Mouse (Mus musculus): ENCODE results near the gene Alox12. TPM values are rescaled to one million over a fixed set of nuclear protein-coding genes. Genes with fewer than 3 reads are reported as not detected.

Gene Alox12
- polyA plus RNA-seq (2012; ENCODE audit: low replicate concordance) = 0.63 and 0.76 TPM in 2 replicates

GRCm38 (mm10) chr11:70254931-70255531 is at the start of gene Alox12:
Gene Alox12, minus strand, starts transcription at chr11:70255353.

GRCm38 (mm10) chr11:70239541-70240279 is 15.4 kb downstream of the Alox12 start, which contains the start of the genes Gm21988 and Rnasek:
Gene Gm21988, minus strand, starts transcription at chr11:70239830.
Gene Rnasek, minus strand, starts transcription at chr11:70239842.

DNA sequence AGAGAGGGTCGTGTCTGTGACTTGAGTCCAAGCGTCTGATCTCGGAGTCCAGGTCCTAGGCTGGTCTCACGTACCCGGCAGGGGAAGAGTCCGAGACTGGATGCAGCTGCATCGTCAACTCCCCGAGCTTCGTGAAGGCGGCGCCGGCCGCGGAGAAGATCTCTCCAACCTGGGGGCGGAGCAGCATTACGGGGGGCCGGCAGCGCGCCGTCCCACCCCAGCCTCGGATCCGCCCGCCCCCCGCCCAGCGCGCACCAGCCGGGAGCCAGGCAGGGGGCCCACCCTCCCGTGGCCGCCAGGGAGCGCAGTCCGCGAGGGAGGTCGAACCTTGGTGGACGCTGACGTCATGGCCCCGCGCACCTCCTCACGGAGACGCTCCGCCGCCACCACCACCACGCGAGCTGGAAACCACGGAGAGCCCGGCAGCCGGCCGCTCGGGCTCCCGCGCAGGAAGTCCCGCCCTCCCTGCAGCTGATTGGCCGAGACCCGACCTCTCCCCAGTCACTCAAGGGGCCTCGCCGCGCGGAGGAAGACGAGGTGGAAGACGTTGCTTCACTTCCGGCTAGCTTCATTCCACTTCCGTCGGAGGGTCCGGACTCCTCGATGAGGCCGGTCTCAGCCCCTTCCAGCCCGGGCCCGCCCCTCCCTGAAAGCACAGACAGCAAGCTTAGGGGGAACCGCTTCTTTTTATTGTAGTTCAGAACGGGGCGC is 17.5 kb downstream of the Alox12 start, which contains the start of gene 0610010K14Rik:
Gene 0610010K14Rik (minus strand): TSS at position 458 of the 711 bp plus-strand sequence.

GRCm38 (mm10) chr11:70229260-70230010 is 25.7 kb downstream of the Alox12 start, which contains the start of gene Bcl6b:
Gene Bcl6b, minus strand, starts transcription at chr11:70229798.

DNA sequence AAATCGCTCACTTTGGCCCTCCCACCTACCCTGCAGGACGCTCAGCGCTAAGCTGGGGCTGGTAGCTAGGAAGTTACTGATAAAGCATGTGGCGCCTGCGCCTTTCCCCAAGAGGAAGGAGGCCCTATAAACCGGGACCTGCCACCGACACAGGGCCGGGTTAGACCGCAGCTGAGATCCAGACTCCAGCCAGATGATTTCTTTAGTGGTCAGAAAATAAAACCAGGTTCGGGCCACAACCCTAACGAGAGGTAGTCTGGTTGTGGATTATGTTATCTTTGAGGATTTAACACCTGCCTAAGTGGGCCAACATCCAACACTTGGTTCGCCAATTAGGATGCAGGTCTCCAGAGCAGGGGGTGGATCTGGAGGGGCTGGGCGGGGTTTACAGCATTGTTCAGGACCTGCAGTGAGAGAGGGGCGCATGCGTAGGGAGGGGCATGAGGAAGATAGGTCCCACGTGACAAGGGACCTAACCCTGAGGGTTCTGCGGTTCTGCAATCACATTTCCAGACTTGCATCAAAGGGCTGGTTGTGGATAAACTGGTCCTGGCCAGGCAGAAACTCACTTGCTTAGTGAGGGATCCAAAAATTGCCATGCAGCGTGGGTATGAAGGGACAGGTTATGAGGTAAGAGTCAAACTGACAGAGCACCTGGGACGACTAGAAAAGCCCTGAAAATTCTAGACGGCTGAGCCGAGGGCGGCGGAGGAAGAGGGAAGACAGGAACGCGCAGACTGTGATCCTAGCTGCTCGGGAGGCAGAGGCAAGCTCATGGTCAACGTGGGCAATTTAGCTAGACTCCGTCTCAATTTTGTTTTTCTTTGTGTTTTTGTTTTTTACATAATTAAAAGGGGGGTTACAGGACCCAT is 34.2 kb downstream of the Alox12 start, which contains the start of gene Slc16a13:
Gene Slc16a13 (minus strand): TSS at position 334 of the 872 bp plus-strand sequence.

DNA sequence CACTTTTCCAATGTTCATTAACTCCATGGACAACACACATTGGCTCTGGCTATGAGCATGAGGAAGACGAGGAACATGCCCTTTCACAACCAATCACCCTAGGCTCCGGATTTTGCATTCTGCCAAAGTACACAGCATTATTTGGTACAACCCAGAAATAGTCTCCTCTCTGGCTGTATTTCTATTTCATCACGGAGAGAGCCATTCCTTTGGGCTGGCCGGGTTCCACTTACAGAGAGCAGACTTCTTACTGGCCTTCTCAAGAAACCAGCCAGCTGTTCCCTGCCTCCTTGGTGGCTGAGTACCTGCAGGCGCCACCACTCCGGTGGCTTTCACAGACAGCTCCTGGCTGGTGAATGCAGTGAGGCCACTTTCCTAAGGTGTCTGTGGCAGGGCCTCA is 42.7 kb downstream of the Alox12 start, which contains the start of gene Slc16a11:
Gene Slc16a11 (plus strand): TSS at position 330 of the 400 bp plus-strand sequence.

Other genes with a start within 250 kb of the Alox12 start
- 24.5 and 32.0 TPM in 2 replicates for gene Acadvl, start 239.9 kb downstream of the Alox12 start, polyA plus RNA-seq (2012; ENCODE audit: low replicate concordance)
- gene Dlg4, start 238.4 kb downstream of the Alox12 start, polyA plus RNA-seq (2012; ENCODE audit: low replicate concordance) = 12.5 and 18.5 TPM in 2 replicates
- not detected in 2 replicates for gene Asgr1, start 201.3 kb downstream of the Alox12 start, polyA plus RNA-seq (2012; ENCODE audit: low replicate concordance)
- gene Asgr2, start 162.7 kb downstream of the Alox12 start, polyA plus RNA-seq (2012; ENCODE audit: low replicate concordance) = 0.13 and 0.17 TPM in 2 replicates
- 0.10 TPM in 1 of 2 replicates, not detected in the other for gene Mgl2, start 125.0 kb downstream of the Alox12 start, polyA plus RNA-seq (2012; ENCODE audit: low replicate concordance)
- gene Clec10a, start 99.2 kb downstream of the Alox12 start, polyA plus RNA-seq (2012; ENCODE audit: low replicate concordance) = 1.1 and 2.2 TPM in 2 replicates
- 0.42 and 1.8 TPM in 2 replicates for gene Slc16a11, start 42.6 kb downstream of the Alox12 start, polyA plus RNA-seq (2012; ENCODE audit: low replicate concordance)
- gene Slc16a13, start 34.3 kb downstream of the Alox12 start, polyA plus RNA-seq (2012; ENCODE audit: low replicate concordance) = 4.8 and 6.9 TPM in 2 replicates
- 1.2 and 1.7 TPM in 2 replicates for gene Bcl6b, start 25.6 kb downstream of the Alox12 start, polyA plus RNA-seq (2012; ENCODE audit: low replicate concordance)
- 63.8 and 101 TPM in 2 replicates for gene 0610010K14Rik, start 17.4 kb downstream of the Alox12 start, polyA plus RNA-seq (2012; ENCODE audit: low replicate concordance)
- 2.8 and 4.1 TPM in 2 replicates for gene Gm21988, start 15.5 kb downstream of the Alox12 start, polyA plus RNA-seq (2012; ENCODE audit: low replicate concordance)
- 44.8 and 229 TPM in 2 replicates for gene Rnasek, start 15.5 kb downstream of the Alox12 start, polyA plus RNA-seq (2012; ENCODE audit: low replicate concordance)
- 0.10 TPM in 1 of 2 replicates, not detected in the other for gene Alox12e, start 67.3 kb upstream of the Alox12 start, polyA plus RNA-seq (2012; ENCODE audit: low replicate concordance)
- 1.4 and 1.8 TPM in 2 replicates for gene Alox15, start 96.7 kb upstream of the Alox12 start, polyA plus RNA-seq (2012; ENCODE audit: low replicate concordance)
- 34.5 and 61.0 TPM in 2 replicates for gene Pelp1, start 154.7 kb upstream of the Alox12 start, polyA plus RNA-seq (2012; ENCODE audit: low replicate concordance)
- gene Arrb2, start 177.3 kb upstream of the Alox12 start, polyA plus RNA-seq (2012; ENCODE audit: low replicate concordance) = 412 and 439 TPM in 2 replicates
- 13.9 and 47.2 TPM in 2 replicates for gene Med11, start 196.6 kb upstream of the Alox12 start, polyA plus RNA-seq (2012; ENCODE audit: low replicate concordance)
- 2.2 and 3.7 TPM in 2 replicates for gene Zmynd15, start 204.1 kb upstream of the Alox12 start, polyA plus RNA-seq (2012; ENCODE audit: low replicate concordance)
- 5.5 and 6.1 TPM in 2 replicates for gene Cxcl16, start 204.6 kb upstream of the Alox12 start, polyA plus RNA-seq (2012; ENCODE audit: low replicate concordance)
- 0.40 and 1.2 TPM in 2 replicates for gene Tm4sf5, start 249.9 kb upstream of the Alox12 start, polyA plus RNA-seq (2012; ENCODE audit: low replicate concordance)

Data from hematopoietic multipotent progenitor cell, adult 10-12 weeks (in vitro differentiated cells).